Mouse (Mus musculus): Measurements from ENCODE around the gene Sorcs2.

DNA sequence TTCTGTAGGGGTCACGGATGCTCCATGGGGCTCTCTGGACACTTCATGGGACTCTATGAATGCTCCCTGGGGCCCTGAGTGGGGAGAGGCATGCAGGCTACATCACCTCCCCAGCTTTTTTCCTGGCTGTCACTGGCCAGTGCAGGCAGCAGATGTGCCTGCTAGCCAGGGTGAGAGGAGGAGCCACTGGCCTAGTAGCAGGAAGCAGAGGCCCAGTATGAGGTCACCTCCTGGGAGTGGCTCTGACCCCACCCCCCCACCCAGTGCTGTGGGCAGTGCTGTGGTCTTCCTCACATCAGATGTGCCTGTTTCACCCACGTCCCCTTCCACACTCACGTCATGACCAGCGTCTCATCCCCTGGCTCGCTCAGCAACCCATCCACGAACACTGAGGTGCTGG lies 356.2 kb downstream of the Sorcs2 start:
- TF ChIP-seq POLR2A (IDR thresholded peaks at IDR 0.05; ENCODE audit: borderline replicate concordance, extremely low read depth, low read depth, low read length) (no peak), CTCF (IDR thresholded peaks at IDR 0.05; ENCODE audit: insufficient read depth, low read length) (no peak)

Data from lung, adult 2 months (tissue).